Mouse (Mus musculus): Measurements from ENCODE around the gene Rc3h1.

DNA sequence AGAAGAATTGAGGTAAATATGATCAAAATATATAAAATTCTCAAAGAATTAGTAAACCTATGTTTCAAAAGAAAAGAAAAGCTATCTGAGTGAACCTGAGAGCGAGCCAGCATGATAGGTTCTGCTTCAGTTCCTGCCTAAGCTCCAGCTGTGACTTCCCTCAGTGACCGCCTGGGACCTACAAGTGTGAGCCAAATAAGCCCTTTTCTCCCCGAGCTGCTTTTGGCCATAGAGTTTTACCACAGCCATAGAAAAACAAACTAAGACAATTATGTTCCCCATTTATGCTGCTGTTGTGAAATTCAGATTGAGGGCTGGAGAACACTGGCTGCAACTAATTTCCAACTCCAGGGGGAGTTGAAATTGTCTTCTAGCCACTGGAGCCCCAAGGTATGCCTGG is 24.2 kb upstream of the Rc3h1 start:
- no peak for TF ChIP-seq EP300 (IDR thresholded peaks at IDR 0.05; ENCODE audit: low read depth)
- no peak for TF ChIP-seq CTCF (IDR thresholded peaks at IDR 0.05; ENCODE audit: low read depth)
